8 mouse cellular contexts compared by ENCODE assay signal in the genomic region with DNA sequence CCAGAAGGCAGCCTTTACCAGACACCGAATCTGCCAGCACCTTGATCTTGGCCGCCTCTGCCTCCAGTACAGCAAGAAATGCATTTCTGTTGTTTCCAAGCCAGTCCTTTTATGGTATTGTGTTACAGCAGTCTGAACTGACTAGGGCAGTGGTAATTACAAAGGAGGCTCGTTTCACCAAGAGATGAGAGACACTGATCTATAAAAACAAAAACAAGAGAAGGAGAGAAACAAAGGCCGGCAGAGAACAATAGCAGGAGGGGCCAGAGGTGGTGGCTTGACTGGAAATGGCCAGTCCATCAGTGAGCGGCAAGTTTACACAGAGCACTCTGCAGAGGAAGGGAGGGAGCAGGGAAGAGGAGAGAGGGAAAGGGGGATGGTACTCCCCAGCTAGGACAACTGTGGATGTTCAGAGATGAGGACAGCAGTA. TPM values are rescaled to one million over a fixed set of nuclear protein-coding genes. Genes with fewer than 3 reads are reported as not detected.
DNase-seq lines count a peak whose midpoint lies in the region; ATAC-seq lines count a peak whose summit lies in the region.
"Had no signal": no experiment of that assay in that cellular context is flagged by ENCODE, and none has a peak within 500 bp of the region (broad histone marks: within the 10 kb centered on the region; RNA-seq: fewer than 3 reads in every experiment).

No protein-coding gene starts in this region.

- no peak overlapping the region for H3K4me3 ChIP-seq in lung, embryonic 15.5 days
- no peak overlapping the region for H3K4me3 ChIP-seq in embryonic facial prominence, embryonic 15.5 days (replicated peaks)
- no peak overlapping the region for H3K4me3 ChIP-seq in limb, embryonic 10.5 days
- H3K4me3 ChIP-seq in stomach, embryonic 14.5 days (ENCODE audit: low read depth, low read length): no peak overlapping the region

- H3K4me1 ChIP-seq in lung, embryonic 15.5 days: peaks cover 13% of the 10 kb centered on the region
- H3K4me1 ChIP-seq in embryonic facial prominence, embryonic 15.5 days: peaks cover 18% of the 10 kb centered on the region
- H3K4me1 ChIP-seq in limb, embryonic 10.5 days: peaks cover 7% of the 10 kb centered on the region
- peaks cover 8% of the 10 kb centered on the region for H3K4me1 ChIP-seq in stomach, embryonic 14.5 days (ENCODE audit: control insufficient read depth, insufficient read depth, low read length)

- peak overlapping the region; percentile 4; the same call in 1 of the 2 replicates for H3K4me2 ChIP-seq in lung, embryonic 15.5 days
- no peak overlapping the region for H3K4me2 ChIP-seq in embryonic facial prominence, embryonic 15.5 days (replicated peaks)
- no peak overlapping the region for H3K4me2 ChIP-seq in stomach, embryonic 14.5 days (replicated peaks; ENCODE audit: low read depth, low read length)

- H3K9ac ChIP-seq in lung, embryonic 15.5 days: no peak overlapping the region
- no peak overlapping the region for H3K9ac ChIP-seq in embryonic facial prominence, embryonic 15.5 days
- no peak overlapping the region for H3K9ac ChIP-seq in stomach, embryonic 14.5 days (replicated peaks; ENCODE audit: low read depth, low read length)

- WGBS in lung, embryonic 15.5 days: 14% methylated on average over 5 of the region's 5 CpGs
- WGBS in embryonic facial prominence, embryonic 15.5 days: 16% methylated on average over 5 of the region's 5 CpGs
- WGBS in limb, embryonic 10.5 days: 38% methylated on average over 5 of the region's 5 CpGs
- WGBS in stomach, embryonic 14.5 days: 25% methylated on average over 5 of the region's 5 CpGs

- no peak for DNase-seq in lung, adult 18-20 months
- no peak for DNase-seq in limb, embryonic 10.5 days (ENCODE audit: low spot score)
- DNase-seq in adipocyte (ENCODE audit: low spot score): no peak
- DNase-seq in gastrocnemius, adult 8-10 months (ENCODE audit: low spot score in 2 of 2): no peak

- H3K27ac ChIP-seq in lung, embryonic 15.5 days: peak overlapping the region; percentile 84
- H3K27ac ChIP-seq in embryonic facial prominence, embryonic 15.5 days (replicated peaks): peak overlapping the region; percentile 61
- peak overlapping the region; percentile 44 for H3K27ac ChIP-seq in limb, embryonic 10.5 days
- H3K27ac ChIP-seq in stomach, embryonic 14.5 days (ENCODE audit: low read length): peak overlapping the region; percentile 48; the same call in 1 of the 2 replicates

- ATAC-seq in lung, embryonic 15.5 days (ENCODE audit: borderline replicate concordance, extremely low read depth, low FRiP score, low TSS enrichment): peak; percentile 80
- 0 out of 2 replicates have a peak, but pooled peaks have one; percentile 41 for ATAC-seq in embryonic facial prominence, embryonic 15.5 days (ENCODE audit: insufficient number of reproducible peaks, low FRiP score, low TSS enrichment, low read depth)
- ATAC-seq in stomach, embryonic 14.5 days (ENCODE audit: insufficient number of reproducible peaks, insufficient read depth, low FRiP score, low read depth): no peak; the same call in 1 of the 2 replicates

- peaks cover 48% of the 10 kb centered on the region for H3K36me3 ChIP-seq in lung, embryonic 15.5 days
- H3K36me3 ChIP-seq in embryonic facial prominence, embryonic 15.5 days: peaks cover 28% of the 10 kb centered on the region
- peaks cover 57% of the 10 kb centered on the region for H3K36me3 ChIP-seq in limb, embryonic 10.5 days
- H3K36me3 ChIP-seq in stomach, embryonic 14.5 days (ENCODE audit: control insufficient read depth, insufficient read depth, low read length): peaks cover 47% of the 10 kb centered on the region

- H3K9me3 ChIP-seq in lung, embryonic 15.5 days: no peaks in the 10 kb centered on the region
- no peaks in the 10 kb centered on the region for H3K9me3 ChIP-seq in embryonic facial prominence, embryonic 15.5 days (replicated peaks)
- H3K9me3 ChIP-seq in limb, embryonic 10.5 days (replicated peaks): no peaks in the 10 kb centered on the region
- H3K9me3 ChIP-seq in stomach, embryonic 14.5 days (ENCODE audit: control insufficient read depth, low read depth, low read length): no peaks in the 10 kb centered on the region

- H3K27me3 ChIP-seq in lung, embryonic 15.5 days: no peaks in the 10 kb centered on the region
- no peaks in the 10 kb centered on the region for H3K27me3 ChIP-seq in embryonic facial prominence, embryonic 15.5 days
- no peaks in the 10 kb centered on the region for H3K27me3 ChIP-seq in limb, embryonic 10.5 days (ENCODE audit: low read depth, poor library complexity, severe bottlenecking)
- H3K27me3 ChIP-seq in stomach, embryonic 14.5 days (ENCODE audit: control insufficient read depth, insufficient read depth, low read length): no peaks in the 10 kb centered on the region

RNA-seq across cellular contexts. Expression of gene Dgki, which starts 36.9 kb away (rescaled TPM):
- 0.24 and 0.60 TPM in 2 replicates for polyA plus RNA-seq in lung, embryonic 15.5 days (2015; fragmentation: Nextera tagmentation; extraction: Ambion mirVana)
- 0.83 and 1.2 TPM in 2 replicates for polyA plus RNA-seq in embryonic facial prominence, embryonic 15.5 days (2015; fragmentation: Nextera tagmentation; extraction: Ambion mirVana)
- 0.34 and 0.48 TPM in 2 replicates for polyA plus RNA-seq in limb, embryonic 10.5 days (2016; fragmentation: Nextera tagmentation; extraction: Ambion mirVana)
- polyA plus RNA-seq in stomach, embryonic 14.5 days (2014; fragmentation: Nextera tagmentation; extraction: Ambion mirVana): 0.95 and 1.0 TPM in 2 replicates
- total RNA-seq in gastrocnemius, adult 8-10 months (2022): under 1 TPM in 3 of 4 experiments, not detected in 1; 0.11 to 0.17 (median 0.16) TPM
- polyA plus RNA-seq: liver, adult 2 months had no signal
